Mouse (Mus musculus) MEL (cell line): Measurements from ENCODE around the gene Ptx4. TPM values are rescaled to one million over a fixed set of nuclear protein-coding genes. Genes with fewer than 3 reads are reported as not detected.

Experiments used
- DNase-seq: peaks from one replicate; pipeline ENCODE4 v3.0.0; 2011; ENCODE audit warnings: low read depth, low spot score
- H3K27ac ChIP-seq: 2 replicates; pipeline ENCODE4 v1.5.1; 2012; ENCODE audit warnings: low read depth, mild to moderate bottlenecking, control low read depth, low read length, moderate library complexity; ENCODE audit not compliant: control insufficient read depth
- H3K27me3 ChIP-seq, 2 experiments: fragments of 150-350 bp in 1 of 2; sonication (generic) in 1 of 2; 2 replicates each; pipeline ENCODE4 v1.6.1; 2012; ENCODE audit warnings: low read length in 2 of 2, mild to moderate bottlenecking in 2 of 2, improper control_type of control experiment in 1 of 2, moderate library complexity in 1 of 2; ENCODE audit not compliant: insufficient read depth in 2 of 2, control insufficient read depth in 1 of 2
- H3K36me3 ChIP-seq, 2 experiments: 2 replicates each; pipeline ENCODE4 v1.6.1; 2012 to 2014; ENCODE audit warnings: low read length in 2 of 2, improper control_type of control experiment in 1 of 2, inconsistent platforms in 1 of 2, mild to moderate bottlenecking in 1 of 2; ENCODE audit not compliant: insufficient read depth in 2 of 2, control insufficient read depth in 1 of 2
- H3K4me1 ChIP-seq, 2 experiments: fragments of 150-350 bp in 1 of 2; sonication (generic) in 1 of 2; 2 replicates each; pipeline ENCODE4 v1.6.1; 2012; ENCODE audit warnings: low read length in 2 of 2, improper control_type of control experiment in 1 of 2, mild to moderate bottlenecking in 1 of 2; ENCODE audit not compliant: insufficient read depth in 2 of 2, control insufficient read depth in 1 of 2
- H3K4me3 ChIP-seq, 2 experiments: fragments of 150-350 bp in 1 of 2; sonication (generic) in 1 of 2; 2 replicates each; pipeline ENCODE4 v1.5.1; 2012; ENCODE audit warnings: low read depth in 2 of 2, low read length in 2 of 2, mild to moderate bottlenecking in 2 of 2, moderate library complexity in 2 of 2, control low read depth in 1 of 2, improper control_type of control experiment in 1 of 2; ENCODE audit not compliant: control insufficient read depth in 1 of 2, insufficient read depth in 1 of 2
- H3K79me2 ChIP-seq: 2 replicates; pipeline ENCODE4 v1.6.1; 2012; ENCODE audit warnings: mild to moderate bottlenecking, low read length, moderate library complexity; ENCODE audit not compliant: control insufficient read depth, poor library complexity, insufficient read depth
- H3K9ac ChIP-seq: 2 replicates; pipeline ENCODE4 v1.6.1; 2012; ENCODE audit warnings: low read depth, mild to moderate bottlenecking, control low read depth, low read length, moderate library complexity; ENCODE audit not compliant: control insufficient read depth, poor library complexity, severe bottlenecking
- H3K9me3 ChIP-seq: fragments of 150-350 bp; sonication (generic); replicated peaks from 2 replicates; pipeline ENCODE4 v1.6.1; 2012; ENCODE audit warnings: mild to moderate bottlenecking, low read length, improper control_type of control experiment, moderate library complexity; ENCODE audit not compliant: insufficient read depth
- BHLHE40 ChIP-seq: IDR thresholded peaks from 2 replicates; pipeline ENCODE4 v1.6.1; 2012; ENCODE audit warnings: low read depth, mild to moderate bottlenecking, inconsistent platforms, low read length, improper control_type of control experiment, borderline replicate concordance
- E2F4 ChIP-seq: IDR thresholded peaks from 2 replicates; pipeline ENCODE4 v1.6.1; 2011; ENCODE audit warnings: low read depth, low read length, improper control_type of control experiment, borderline replicate concordance
- ELF1 ChIP-seq: IDR thresholded peaks from 2 replicates; pipeline ENCODE4 v1.6.1; 2014; ENCODE audit warnings: low read depth, mild to moderate bottlenecking, inconsistent platforms, low read length, improper control_type of control experiment, moderate library complexity
- ETS1 ChIP-seq: IDR thresholded peaks from 2 replicates; pipeline ENCODE4 v1.6.1; 2012; ENCODE audit warnings: low read depth, mild to moderate bottlenecking, inconsistent platforms, low read length, improper control_type of control experiment, moderate library complexity
- GABPA ChIP-seq: IDR thresholded peaks from 2 replicates; pipeline ENCODE4 v1.6.1; 2012; ENCODE audit warnings: low read depth, mild to moderate bottlenecking, inconsistent platforms, low read length, improper control_type of control experiment, moderate library complexity
- HCFC1 ChIP-seq: IDR thresholded peaks from 2 replicates; pipeline ENCODE4 v1.6.1; 2012; ENCODE audit warnings: low read depth, mild to moderate bottlenecking, inconsistent platforms, low read length, improper control_type of control experiment, moderate library complexity
- KAT2A ChIP-seq: conservative IDR thresholded peaks from 2 replicates; pipeline ENCODE4 v1.6.1; 2012; ENCODE audit warnings: low read depth, low read length, improper control_type of control experiment, inconsistent platforms
- MAX ChIP-seq: IDR thresholded peaks from 2 replicates; pipeline ENCODE4 v1.6.1; 2011; ENCODE audit warnings: low read length, improper control_type of control experiment
- MAZ ChIP-seq: IDR thresholded peaks from 2 replicates; pipeline ENCODE4 v1.6.1; 2012; ENCODE audit warnings: low read depth, mild to moderate bottlenecking, inconsistent platforms, low read length, improper control_type of control experiment
- MXI1 ChIP-seq: IDR thresholded peaks from 2 replicates; pipeline ENCODE4 v1.6.1; 2011; ENCODE audit warnings: mild to moderate bottlenecking, low read depth, low read length, improper control_type of control experiment
- MYB ChIP-seq: IDR thresholded peaks from 2 replicates; pipeline ENCODE4 v1.6.1; 2011; ENCODE audit warnings: mild to moderate bottlenecking, low read depth, low read length, improper control_type of control experiment
- MYC ChIP-seq: IDR thresholded peaks from 2 replicates; pipeline ENCODE4 v1.6.1; 2011; ENCODE audit warnings: low read depth, mild to moderate bottlenecking, low read length, improper control_type of control experiment, moderate library complexity
- NELFE ChIP-seq: IDR thresholded peaks from 2 replicates; pipeline ENCODE4 v1.6.1; 2011; ENCODE audit warnings: low read depth, low read length, improper control_type of control experiment
- NRF1 ChIP-seq: IDR thresholded peaks from 2 replicates; pipeline ENCODE4 v1.6.1; 2014; ENCODE audit warnings: low read depth, mild to moderate bottlenecking, inconsistent platforms, low read length, improper control_type of control experiment, moderate library complexity; ENCODE audit not compliant: poor library complexity, insufficient read depth, severe bottlenecking
- POLR2A ChIP-seq, 2 experiments: IDR thresholded peaks; 2 replicates each; pipeline ENCODE4 v1.6.1; 2011 to 2012; ENCODE audit warnings: low read length in 2 of 2, mild to moderate bottlenecking in 2 of 2, control low read depth in 1 of 2, improper control_type of control experiment in 1 of 2, low read depth in 1 of 2, moderate library complexity in 1 of 2; ENCODE audit not compliant: control insufficient read depth in 1 of 2, insufficient read depth in 1 of 2, poor library complexity in 1 of 2
- POLR2AphosphoS2 ChIP-seq: IDR thresholded peaks from 2 replicates; pipeline ENCODE4 v1.6.1; 2011; ENCODE audit warnings: low read length, improper control_type of control experiment
- POLR2AphosphoS5 ChIP-seq: IDR thresholded peaks from 2 replicates; pipeline ENCODE4 v1.6.1; 2012; ENCODE audit warnings: low read depth, borderline replicate concordance, mild to moderate bottlenecking, inconsistent platforms, low read length, moderate library complexity, mixed read lengths
- RCOR1 ChIP-seq: IDR thresholded peaks from 2 replicates; pipeline ENCODE4 v1.6.1; 2012; ENCODE audit warnings: low read depth, mild to moderate bottlenecking, inconsistent platforms, low read length, improper control_type of control experiment
- SIN3A ChIP-seq: IDR thresholded peaks from 2 replicates; pipeline ENCODE4 v1.6.1; 2012; ENCODE audit warnings: low read length, improper control_type of control experiment, inconsistent platforms
- TBP ChIP-seq: IDR thresholded peaks from 2 replicates; pipeline ENCODE4 v1.8.0; 2011; ENCODE audit warnings: low read depth, low read length, improper control_type of control experiment
- TCF12 ChIP-seq: IDR thresholded peaks from 2 replicates; pipeline ENCODE4 v1.6.1; 2014; ENCODE audit warnings: low read depth, mild to moderate bottlenecking, inconsistent platforms, low read length, improper control_type of control experiment, moderate library complexity
- USF1 ChIP-seq: IDR thresholded peaks from 2 replicates; pipeline ENCODE4 v1.6.1; 2014; ENCODE audit warnings: low read depth, mild to moderate bottlenecking, inconsistent platforms, low read length, improper control_type of control experiment, moderate library complexity
- USF2 ChIP-seq, 2 experiments: IDR thresholded peaks; 2 replicates each; pipeline ENCODE4 v1.6.1; 2011 to 2012; ENCODE audit warnings: improper control_type of control experiment in 2 of 2, low read length in 2 of 2, borderline replicate concordance in 1 of 2, inconsistent platforms in 1 of 2, low read depth in 1 of 2, mild to moderate bottlenecking in 1 of 2; ENCODE audit not compliant: insufficient read depth in 1 of 2
- ZC3H11A ChIP-seq: IDR thresholded peaks from 2 replicates; pipeline ENCODE4 v1.6.1; 2012; ENCODE audit warnings: low read depth, mild to moderate bottlenecking, inconsistent platforms, low read length, improper control_type of control experiment
- ZKSCAN1 ChIP-seq: IDR thresholded peaks from 2 replicates; pipeline ENCODE4 v1.6.1; 2012; ENCODE audit warnings: low read depth, mild to moderate bottlenecking, inconsistent platforms, low read length, improper control_type of control experiment, moderate library complexity
- polyA plus RNA-seq, 2 experiments: library from polyadenylated mRNA; stranded (reverse) in 1 of 2; unstranded in 1 of 2; fragments of >175 nt in 1 of 2; fragments of >200 nt in 1 of 2; gene quantifications; 2 replicates each; pipeline versions ENCODE4 v1.2.1 to v1.2.4; 2012; ENCODE audit warnings: low replicate concordance in 2 of 2, low read depth in 1 of 2; ENCODE audit not compliant: insufficient read length in 2 of 2, insufficient read depth in 1 of 2, missing spikeins in 1 of 2
- total RNA-seq: library from RNA; depleted of rRNA; stranded (reverse); fragments of 300-350 nt; gene quantifications from 2 replicates; pipeline ENCODE4 v1.2.3, GENCODE M21; 2012

Gene Ptx4
- total and polyA plus RNA-seq, 3 experiments = not detected

DNA sequence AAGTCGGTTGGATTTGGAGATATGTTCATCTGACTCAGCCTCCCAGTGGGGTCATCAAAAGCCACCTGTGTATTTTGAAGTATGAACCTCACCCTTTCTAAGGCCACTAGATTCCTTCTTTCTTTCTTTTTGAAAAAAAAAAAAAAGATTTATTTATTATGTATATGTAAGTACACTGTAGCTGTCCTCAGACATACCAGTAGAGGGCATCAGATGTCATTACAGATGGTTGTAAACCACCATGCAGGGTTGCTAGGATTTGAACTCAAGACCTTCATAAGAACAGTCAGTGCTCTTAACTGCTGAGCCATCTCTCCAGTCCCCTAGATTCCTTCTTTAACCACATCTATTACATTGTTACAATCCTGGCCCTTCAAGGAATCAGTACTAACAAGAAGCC lies 9.5 kb downstream of the Ptx4 start:
- no peak for DNase-seq
- H3K79me2 ChIP-seq = peaks cover 14% of the 10 kb centered on the region
- H3K9me3 ChIP-seq = no peaks in the 10 kb centered on the region
- H3K4me3 ChIP-seq = no peak overlapping the region
- peaks cover 0 to 9% of the 10 kb centered on the region in 2 experiments; a peak in 2 of 4 replicates for H3K36me3 ChIP-seq
- H3K27ac ChIP-seq = no peak overlapping the region
- TF ChIP-seq HCFC1 (no peak), ZC3H11A (no peak), E2F4 (no peak), MYB (no peak), MAZ (no peak), POLR2AphosphoS2 (no peak)
- no peak overlapping the region for H3K9ac ChIP-seq
- H3K27me3 ChIP-seq = no peaks in the 10 kb centered on the region
- H3K4me1 ChIP-seq = peaks cover 0 to 17% of the 10 kb centered on the region in 2 experiments; a peak in 3 of 4 replicates

DNA sequence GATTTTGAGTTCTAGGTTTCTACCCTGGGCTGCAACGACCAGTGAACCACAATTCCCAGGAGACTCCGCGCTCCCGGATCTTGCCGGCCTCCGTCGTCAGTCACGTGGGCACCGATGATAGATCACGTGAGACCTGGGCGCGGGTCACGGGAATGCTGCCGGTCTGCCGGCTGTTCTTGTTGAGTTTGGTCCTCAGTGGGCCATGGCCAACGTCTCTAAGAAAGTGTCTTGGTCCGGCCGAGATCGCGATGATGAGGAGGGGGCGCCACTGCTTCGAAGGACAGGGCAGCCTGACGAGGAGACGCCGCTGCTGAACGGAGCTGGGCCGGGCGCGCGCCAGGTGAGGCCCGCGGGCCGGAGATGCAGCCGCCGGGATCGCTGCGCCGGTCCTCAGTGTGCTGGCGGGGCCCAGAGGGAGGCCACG lies 12.7 kb downstream of the Ptx4 start, which contains the start of gene Clcn7:
Gene Clcn7, plus strand, starts transcription at position 117 of the 424 bp plus-strand sequence.
- no peaks in the 10 kb centered on the region for H3K9me3 ChIP-seq
- no peaks in the 10 kb centered on the region for H3K27me3 ChIP-seq
- peak within 1 kb of the TSS; percentile 69 to 96 for H3K4me3 ChIP-seq
- peak within 1 kb of the TSS; percentile 22; the same call in 1 of the 2 replicates for H3K27ac ChIP-seq
- peaks cover 0 to 9% of the 10 kb centered on the region in 2 experiments; a peak in 2 of 4 replicates for H3K36me3 ChIP-seq
- peaks cover 20% of the 10 kb centered on the region for H3K79me2 ChIP-seq
- TF ChIP-seq MAX (peak; percentile 97), E2F4 (no peak), POLR2A (IDR thresholded peaks at IDR 0.05; ENCODE audit: control insufficient read depth in 1 of 2, insufficient read depth in 1 of 2, low read depth in 1 of 2, low read length in 2 of 2, poor library complexity in 1 of 2) (peak; percentile 84 to 88), SIN3A (peak; percentile 99), MYB (no peak), ELF1 (peak; percentile 57), ETS1 (peak; percentile 52; the same call in 1 of the 2 replicates), NRF1 (0 out of 2 replicates have a peak, but pooled peaks have one; percentile 35), TCF12 (peak; percentile 49; the same call in 1 of the 2 replicates), MYC (no peak), NELFE (peak; percentile 88), RCOR1 (no peak), MAZ (no peak), TBP (peak; percentile 40; the same call in 1 of the 2 replicates), USF1 (peak; percentile 99), KAT2A (peak; percentile 94), BHLHE40 (peak; percentile 91), GABPA (no peak), MXI1 (peak; percentile 89), POLR2AphosphoS5 (no peak), ZKSCAN1 (no peak), POLR2AphosphoS2 (peak; percentile 49; the same call in 1 of the 2 replicates), HCFC1 (peak; percentile 99), USF2 (IDR thresholded peaks at IDR 0.05; ENCODE audit: borderline replicate concordance in 1 of 2, insufficient read depth in 1 of 2, low read depth in 1 of 2, low read length in 2 of 2) (peak; percentile 97 to 100)
- H3K9ac ChIP-seq = peak within 1 kb of the TSS; percentile 91
- peak; percentile 91 for DNase-seq
- peaks cover 0 to 13% of the 10 kb centered on the region in 2 experiments; a peak in 2 of 4 replicates for H3K4me1 ChIP-seq
